8 mouse cellular contexts compared by ENCODE assay signal in the genomic region with DNA sequence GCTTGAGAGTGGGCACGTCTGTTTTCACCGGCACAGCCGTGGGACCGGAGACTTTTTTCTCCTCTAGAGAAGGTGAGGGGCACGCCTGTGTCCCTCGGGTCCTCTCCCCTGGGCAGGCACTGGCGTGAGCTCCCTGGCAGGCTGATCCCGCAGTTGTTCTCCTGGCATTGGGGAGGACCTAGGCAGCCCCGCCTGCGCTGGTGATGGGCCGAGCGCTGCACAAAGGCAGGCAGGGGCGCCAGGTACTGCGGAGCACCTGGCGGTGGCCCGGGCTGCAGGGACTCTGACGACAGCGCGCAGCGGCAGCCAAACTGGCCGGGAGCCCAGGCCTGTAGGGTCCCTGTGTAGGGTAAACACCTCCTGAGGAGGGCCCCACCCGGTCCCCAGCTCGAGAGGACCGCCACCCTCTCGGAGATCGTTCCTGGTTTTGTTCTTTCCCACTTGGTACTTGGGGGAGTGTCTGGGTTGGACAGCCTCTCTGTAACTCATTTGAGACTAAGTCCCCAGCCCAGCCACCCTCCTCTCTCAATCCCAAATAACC. TPM values are rescaled to one million over a fixed set of nuclear protein-coding genes. Genes with fewer than 3 reads are reported as not detected.
DNase-seq lines count a peak whose midpoint lies in the region; ATAC-seq and TF ChIP-seq lines count a peak whose summit lies in the region.

No protein-coding gene starts in this region.

- H3K9ac ChIP-seq in lung, embryonic 16.5 days (ENCODE audit: low read length): peak overlapping the region; percentile 91

- no peaks in the 10 kb centered on the region for H3K9me3 ChIP-seq in E14TG2a.4 (ENCODE audit: low read length)
- H3K9me3 ChIP-seq in lung, embryonic 16.5 days (ENCODE audit: control insufficient read depth, low read length): no peaks in the 10 kb centered on the region

- peaks cover 71% of the 10 kb centered on the region for H3K4me1 ChIP-seq in E14TG2a.4 (replicated peaks; ENCODE audit: low read depth, low read length)
- H3K4me1 ChIP-seq in lung, embryonic 16.5 days (replicated peaks; ENCODE audit: control insufficient read depth, insufficient read depth, low read length): peaks cover 21% of the 10 kb centered on the region
- H3K4me1 ChIP-seq in small intestine, adult 2 months (ENCODE audit: control insufficient read depth, insufficient read depth, insufficient read length, low read length): peaks cover 11% of the 10 kb centered on the region

- peaks cover 6% of the 10 kb centered on the region; the same call in 1 of the 2 replicates for H3K27me3 ChIP-seq in E14TG2a.4 (ENCODE audit: insufficient read depth, low read length)
- H3K27me3 ChIP-seq in lung, embryonic 16.5 days (ENCODE audit: control insufficient read depth, insufficient read depth, low read depth, low read length): no peaks in the 10 kb centered on the region
- no peaks in the 10 kb centered on the region for H3K27me3 ChIP-seq in small intestine, adult 2 months (ENCODE audit: control insufficient read depth, insufficient read depth, low read length)

- peak overlapping the region; percentile 91 for H3K4me3 ChIP-seq in E14TG2a.4 (replicated peaks; ENCODE audit: low read length)
- H3K4me3 ChIP-seq in lung, embryonic 16.5 days (ENCODE audit: low read length): peak overlapping the region; percentile 92
- H3K4me3 ChIP-seq in small intestine, adult 2 months (ENCODE audit: low read depth, low read length): peak overlapping the region; percentile 78

- ATAC-seq in lung, embryonic 16.5 days (ENCODE audit: low read depth): peak; percentile 87

- H3K36me3 ChIP-seq in E14TG2a.4 (ENCODE audit: insufficient read depth, low read length): no peaks in the 10 kb centered on the region
- no peaks in the 10 kb centered on the region for H3K36me3 ChIP-seq in lung, embryonic 16.5 days (ENCODE audit: control insufficient read depth, insufficient read depth, low read length)
- H3K36me3 ChIP-seq in small intestine, adult 2 months (ENCODE audit: control insufficient read depth, insufficient read depth, low read length): no peaks in the 10 kb centered on the region

- 0% methylated on average over 26 of the region's 26 CpGs for WGBS in lung, embryonic 16.5 days
- under 1% methylated on average over 26 of the region's 26 CpGs for WGBS in small intestine, adult 2 months

- H3K27ac ChIP-seq in lung, embryonic 16.5 days (ENCODE audit: low read length): peak overlapping the region; percentile 98
- H3K27ac ChIP-seq in small intestine, adult 2 months (ENCODE audit: insufficient read depth, low read depth, low read length): peak overlapping the region; percentile 86

- TF ChIP-seq CTCF in E14TG2a.4 (conservative IDR thresholded peaks at IDR 0.05; ENCODE audit: low read length): no peak
- no peak for TF ChIP-seq CTCF in small intestine, adult 2 months (IDR thresholded peaks at IDR 0.05; ENCODE audit: extremely low read depth, insufficient read length, insufficient replicate concordance, low read depth, low read length)

- no peak for TF ChIP-seq POLR2A in small intestine, adult 2 months (IDR thresholded peaks at IDR 0.05; ENCODE audit: low read depth, low read length)

- peak overlapping the region; percentile 82 for H3K4me2 ChIP-seq in lung, embryonic 16.5 days (ENCODE audit: low read depth, low read length)

- DNase-seq in 3134 (ENCODE audit: extremely low read depth, insufficient read length, low spot score): peak; percentile 62
- peak; percentile 49 for DNase-seq in embryo, embryonic 11 days
- DNase-seq in heart, adult 9 months (ENCODE audit: low spot score in 2 of 2): peak; percentile 43 to 48
- DNase-seq in kidney, adult 18-20 months: peak; percentile 73
- no peak for DNase-seq in T-cell, adult 2 months (ENCODE audit: low spot score)

RNA-seq across cellular contexts. Expression of a gene that starts 0.9 kb away (rescaled TPM):
- 46.2 and 50.1 TPM in 2 replicates for polyA plus RNA-seq in lung, embryonic 16.5 days (2015; fragmentation: Nextera tagmentation; extraction: Ambion mirVana)
- 7.1 and 19.5 TPM in 2 replicates for polyA plus RNA-seq in small intestine, adult 2 months (2012; rRNA removed)
